Comparison of ENCODE assay signal across 8 mouse cellular contexts in genomic region chr7:47077451-47077850, GRCm38 (mm10). TPM values are rescaled to one million over a fixed set of nuclear protein-coding genes. Genes with fewer than 3 reads are reported as not detected.
A peak's percentile ranks its signal among the peaks of the same experiment; 100 is the strongest.
DNase-seq lines count a peak whose midpoint lies in the region; ATAC-seq and TF ChIP-seq lines count a peak whose summit lies in the region.

No protein-coding gene starts in this region.

- no peak for TF ChIP-seq EP300 in heart, postnatal 0 days (IDR thresholded peaks at IDR 0.05; ENCODE audit: low read depth)

- ATAC-seq in heart, postnatal 0 days (ENCODE audit: insufficient read depth, low read depth), result no peak
- no peak for ATAC-seq in embryonic facial prominence, embryonic 11.5 days (replicated peaks; ENCODE audit: insufficient number of reproducible peaks, low FRiP score, low TSS enrichment, low read depth)

- H3K4me1 ChIP-seq in heart, postnatal 0 days (ENCODE audit: control insufficient read depth, insufficient read depth), result peaks cover 13% of the 10 kb centered on the region; the same call in 1 of the 2 replicates
- H3K4me1 ChIP-seq in thymus, adult 2 months (replicated peaks; ENCODE audit: control insufficient read depth, insufficient read depth, low read length), result no peaks in the 10 kb centered on the region; the same call in 1 of the 2 replicates
- no peaks in the 10 kb centered on the region for H3K4me1 ChIP-seq in embryonic facial prominence, embryonic 11.5 days (ENCODE audit: control insufficient read depth, insufficient read depth, low read length)

- no peak overlapping the region for H3K4me2 ChIP-seq in heart, postnatal 0 days (ENCODE audit: low read depth, low read length)
- no peak overlapping the region for H3K4me2 ChIP-seq in embryonic facial prominence, embryonic 11.5 days (ENCODE audit: low read depth, low read length)

- no peaks in the 10 kb centered on the region for H3K27me3 ChIP-seq in heart, postnatal 0 days (ENCODE audit: control insufficient read depth, insufficient read depth, low read length)
- no peaks in the 10 kb centered on the region for H3K27me3 ChIP-seq in thymus, adult 2 months (ENCODE audit: control insufficient read depth, insufficient read depth, low read length)
- H3K27me3 ChIP-seq in embryonic facial prominence, embryonic 11.5 days (ENCODE audit: control insufficient read depth, insufficient read depth, low read length), result no peaks in the 10 kb centered on the region

- no peak for TF ChIP-seq POLR2A in thymus, adult 2 months (IDR thresholded peaks at IDR 0.05; ENCODE audit: control insufficient read depth, extremely low read depth, insufficient read depth, low read length, poor library complexity)

- H3K9ac ChIP-seq in heart, postnatal 0 days (replicated peaks; ENCODE audit: low read depth, low read length), result no peak overlapping the region
- H3K9ac ChIP-seq in embryonic facial prominence, embryonic 11.5 days (replicated peaks; ENCODE audit: low read length), result no peak overlapping the region

- H3K9me3 ChIP-seq in heart, postnatal 0 days (replicated peaks; ENCODE audit: control insufficient read depth, low read length), result no peaks in the 10 kb centered on the region
- H3K9me3 ChIP-seq in embryonic facial prominence, embryonic 11.5 days (replicated peaks; ENCODE audit: control insufficient read depth, low read length), result no peaks in the 10 kb centered on the region

- WGBS in heart, postnatal 0 days, result 74% methylated on average over 8 of the region's 8 CpGs
- 72% methylated on average over 8 of the region's 8 CpGs for WGBS in thymus, adult 2 months
- WGBS in embryonic facial prominence, embryonic 11.5 days, result 80% methylated on average over 8 of the region's 8 CpGs

- intact Hi-C loops in heart, postnatal 25 days (cut with DNase I), result no loop called here

- no peak overlapping the region for H3K27ac ChIP-seq in heart, postnatal 0 days (ENCODE audit: low read depth)
- H3K27ac ChIP-seq in thymus, adult 2 months (ENCODE audit: control insufficient read depth, insufficient read depth, low read length), result no peak overlapping the region
- no peak overlapping the region for H3K27ac ChIP-seq in embryonic facial prominence, embryonic 11.5 days (replicated peaks; ENCODE audit: low read depth, low read length)

- no peaks in the 10 kb centered on the region for H3K36me3 ChIP-seq in heart, postnatal 0 days (replicated peaks; ENCODE audit: control insufficient read depth, insufficient read depth, low read length)
- H3K36me3 ChIP-seq in thymus, adult 2 months (ENCODE audit: control insufficient read depth, insufficient read depth, low read length), result no peaks in the 10 kb centered on the region
- H3K36me3 ChIP-seq in embryonic facial prominence, embryonic 11.5 days (replicated peaks; ENCODE audit: control insufficient read depth, insufficient read depth, low read depth, low read length), result no peaks in the 10 kb centered on the region

- peak; percentile 29; the same call in 1 of the 2 replicates for TF ChIP-seq CTCF in heart, postnatal 0 days (IDR thresholded peaks at IDR 0.05; ENCODE audit: low read depth)
- TF ChIP-seq CTCF in thymus, adult 2 months (IDR thresholded peaks at IDR 0.05; ENCODE audit: borderline replicate concordance, control insufficient read depth, extremely low read depth, insufficient read depth, low read length, poor library complexity), result no peak

- DNase-seq in heart, postnatal 0 days (ENCODE audit: low spot score), result no peak
- no peak for DNase-seq in heart, postnatal 25 days (ENCODE audit: low spot score)
- DNase-seq in thymus, adult 2 months, result peak; percentile 50
- DNase-seq in thymus, adult 18-20 months, result no peak
- DNase-seq in embryonic facial prominence, embryonic 11.5 days (ENCODE audit: low spot score), result peak; percentile 47
- DNase-seq in spleen, adult 12 weeks (ENCODE audit: low spot score), result peak; percentile 8
- DNase-seq in adrenal gland, adult 2 months, result no peak
- no peak for DNase-seq in right cerebral cortex, adult 18-20 months

- H3K4me3 ChIP-seq in heart, postnatal 0 days (ENCODE audit: low read depth, low read length), result no peak overlapping the region
- no peak overlapping the region for H3K4me3 ChIP-seq in thymus, adult 2 months (ENCODE audit: control insufficient read depth, insufficient read depth, low read length)
- H3K4me3 ChIP-seq in embryonic facial prominence, embryonic 11.5 days (ENCODE audit: low read depth, low read length), result no peak overlapping the region

RNA-seq across cellular contexts. Expression of gene Tmem86a, which starts 27.1 kb away (rescaled TPM):
- 12.8 and 18.5 TPM in 2 replicates for total RNA-seq in heart, postnatal 0 days (2014; rRNA removed; ENCODE audit: low replicate concordance)
- polyA plus RNA-seq in heart, postnatal 0 days (2015; fragmentation: Nextera tagmentation; extraction: Ambion mirVana), result 32.0 and 32.3 TPM in 2 replicates
- total RNA-seq in heart, postnatal 25 days (2021), result 10 to 100 TPM; 23.7 to 31.8 TPM
- 51.3 and 66.5 TPM in 2 replicates for polyA plus RNA-seq in thymus, adult 2 months (2012; rRNA removed)
- 11.6 and 12.3 TPM in 2 replicates for polyA plus RNA-seq in embryonic facial prominence, embryonic 11.5 days (2014; fragmentation: Nextera tagmentation; extraction: Ambion mirVana)
- 10 to 100 TPM; 17.9 to 61.5 TPM for total RNA-seq in adrenal gland, adult 2 months (2021)
- 93.2 and 164 TPM in 2 replicates for polyA plus RNA-seq in adrenal gland, adult 2 months (2012; rRNA removed)

RNA-seq across cellular contexts. Expression of gene Ptpn5, which starts 56.0 kb away (rescaled TPM):
- total RNA-seq in heart, postnatal 0 days (2014; rRNA removed; ENCODE audit: low replicate concordance), result not detected in 2 replicates
- polyA plus RNA-seq in heart, postnatal 0 days (2015; fragmentation: Nextera tagmentation; extraction: Ambion mirVana), result not detected in 2 replicates
- total RNA-seq in heart, postnatal 25 days (2021), result not detected
- polyA plus RNA-seq in thymus, adult 2 months (2012; rRNA removed), result 1.3 and 2.2 TPM in 2 replicates
- 2.5 and 4.6 TPM in 2 replicates for polyA plus RNA-seq in embryonic facial prominence, embryonic 11.5 days (2014; fragmentation: Nextera tagmentation; extraction: Ambion mirVana)
- total RNA-seq in adrenal gland, adult 2 months (2021), result under 1 TPM; 0.41 to 0.66 TPM
- 0.18 and 0.35 TPM in 2 replicates for polyA plus RNA-seq in adrenal gland, adult 2 months (2012; rRNA removed)

Comparison
In these comparisons a context has a peak if more than half of its experiments do, and no peak if none do; other contexts are left out.
1. DNase-seq: peak in thymus, adult 2 months (single experiment), embryonic facial prominence, embryonic 11.5 days (single experiment) and spleen, adult 12 weeks (single experiment); none in heart, postnatal 0 days (single experiment), heart, postnatal 25 days (single experiment), thymus, adult 18-20 months (0 of 2), adrenal gland, adult 2 months (single experiment) and right cerebral cortex, adult 18-20 months (single experiment).